12 mouse cellular contexts compared by ENCODE assay signal in genomic region chr7:34799404-34799771, GRCm38 (mm10). TPM values are rescaled to one million over a fixed set of nuclear protein-coding genes. Genes with fewer than 3 reads are reported as not detected.
DNase-seq lines count a peak whose midpoint lies in the region; ATAC-seq and TF ChIP-seq lines count a peak whose summit lies in the region.
"Had no signal": no experiment of that assay in that cellular context is flagged by ENCODE, and none has a peak within 500 bp of the region (broad histone marks: within the 10 kb centered on the region; RNA-seq: fewer than 3 reads in every experiment).

No protein-coding gene starts in this region.

- H3K27ac ChIP-seq in forebrain, embryonic 10.5 days = peak overlapping the region; percentile 54
- H3K27ac ChIP-seq in forebrain, postnatal 0 days (ENCODE audit: low read depth, low read length) = no peak overlapping the region
- peak overlapping the region; percentile 54; the same call in 1 of the 2 replicates for H3K27ac ChIP-seq in ES-Bruce4 (ENCODE audit: insufficient read depth, low read length)
- H3K27ac ChIP-seq in forebrain, embryonic 12.5 days = peak overlapping the region; percentile 71
- no peak overlapping the region for H3K27ac ChIP-seq in limb, embryonic 13.5 days

- WGBS in forebrain, embryonic 10.5 days = 24% methylated on average over 3 of the region's 3 CpGs
- WGBS in forebrain, postnatal 0 days = 19% methylated on average over 3 of the region's 3 CpGs
- WGBS in forebrain, embryonic 12.5 days = 20% methylated on average over 3 of the region's 3 CpGs
- 9% methylated on average over 3 of the region's 3 CpGs for WGBS in limb, embryonic 13.5 days

- H3K27me3 ChIP-seq in forebrain, embryonic 10.5 days (ENCODE audit: poor library complexity, severe bottlenecking) = peaks cover 33% of the 10 kb centered on the region
- no peaks in the 10 kb centered on the region for H3K27me3 ChIP-seq in forebrain, postnatal 0 days (ENCODE audit: insufficient read depth, low read length)
- H3K27me3 ChIP-seq in ES-Bruce4 (ENCODE audit: control insufficient read depth, insufficient read depth, low read length, poor library complexity, severe bottlenecking) = no peaks in the 10 kb centered on the region
- H3K27me3 ChIP-seq in forebrain, embryonic 12.5 days = 0 out of 2 replicates have a peak, but pooled peaks cover 8% of the 10 kb centered on the region
- H3K27me3 ChIP-seq in limb, embryonic 13.5 days = peaks cover 20% of the 10 kb centered on the region

- peaks cover 38% of the 10 kb centered on the region for H3K4me1 ChIP-seq in forebrain, embryonic 10.5 days
- H3K4me1 ChIP-seq in forebrain, postnatal 0 days (ENCODE audit: insufficient read depth) = no peaks in the 10 kb centered on the region
- H3K4me1 ChIP-seq in ES-Bruce4 (ENCODE audit: control insufficient read depth, insufficient read depth, low read length) = peaks cover 10% of the 10 kb centered on the region
- peaks cover 40% of the 10 kb centered on the region for H3K4me1 ChIP-seq in forebrain, embryonic 12.5 days
- H3K4me1 ChIP-seq in limb, embryonic 13.5 days = peaks cover 25% of the 10 kb centered on the region

- TF ChIP-seq EP300 in ES-Bruce4 (IDR thresholded peaks at IDR 0.05; ENCODE audit: insufficient read depth, low read depth, low read length) = no peak

- H3K36me3 ChIP-seq in forebrain, embryonic 10.5 days (replicated peaks) = no peaks in the 10 kb centered on the region
- H3K36me3 ChIP-seq in forebrain, postnatal 0 days (ENCODE audit: insufficient read depth) = no peaks in the 10 kb centered on the region
- H3K36me3 ChIP-seq in ES-Bruce4 (ENCODE audit: control insufficient read depth, insufficient read depth, low read length, poor library complexity, severe bottlenecking) = no peaks in the 10 kb centered on the region
- H3K36me3 ChIP-seq in forebrain, embryonic 12.5 days (replicated peaks) = no peaks in the 10 kb centered on the region
- no peaks in the 10 kb centered on the region for H3K36me3 ChIP-seq in limb, embryonic 13.5 days
- H3K36me3 ChIP-seq: heart, embryonic 12.5 days had no signal

- no peak for TF ChIP-seq CTCF in forebrain, postnatal 0 days (IDR thresholded peaks at IDR 0.05; ENCODE audit: low read depth)
- no peak for TF ChIP-seq CTCF in ES-Bruce4 (IDR thresholded peaks at IDR 0.05; ENCODE audit: low read depth, low read length)

- no peak for DNase-seq in forebrain, embryonic 10.5 days (ENCODE audit: extremely low spot score, low spot score)
- DNase-seq in forebrain, postnatal 0 days = no peak
- no peak for DNase-seq in adrenal gland, postnatal 25 days
- DNase-seq in right cerebral cortex, adult 2 months (ENCODE audit: low spot score in 2 of 2) = no peak
- DNase-seq in adrenal gland, postnatal 36 days = no peak
- DNase-seq: cerebellum, adult 11-12 months; gastrocnemius, postnatal 25 days; lung, adult 18-20 months had no signal

- no peak for ATAC-seq in forebrain, postnatal 0 days
- ATAC-seq in forebrain, embryonic 12.5 days (ENCODE audit: low FRiP score) = no peak
- no peak for ATAC-seq in limb, embryonic 13.5 days (ENCODE audit: low FRiP score, low read depth)

- TF ChIP-seq POLR2A in ES-Bruce4 (IDR thresholded peaks at IDR 0.05; ENCODE audit: insufficient read depth, low read length) = no peak

- H3K9ac ChIP-seq in forebrain, postnatal 0 days = no peak overlapping the region
- H3K9ac ChIP-seq in ES-Bruce4 (ENCODE audit: low read depth, poor library complexity, severe bottlenecking) = 0 out of 2 replicates have a peak overlapping the region, but pooled peaks have one; percentile 36
- H3K9ac ChIP-seq in forebrain, embryonic 12.5 days = no peak overlapping the region
- H3K9ac ChIP-seq in limb, embryonic 13.5 days = no peak overlapping the region
- H3K9ac ChIP-seq: heart, embryonic 12.5 days had no signal

- no peak overlapping the region; the same call in 1 of the 2 replicates for H3K4me3 ChIP-seq in forebrain, embryonic 10.5 days
- no peak overlapping the region for H3K4me3 ChIP-seq in forebrain, postnatal 0 days (ENCODE audit: low read depth, low read length)
- no peak overlapping the region for H3K4me3 ChIP-seq in ES-Bruce4 (ENCODE audit: low read depth, low read length)
- no peak overlapping the region for H3K4me3 ChIP-seq in forebrain, embryonic 12.5 days (replicated peaks)
- H3K4me3 ChIP-seq in limb, embryonic 13.5 days = no peak overlapping the region
- H3K4me3 ChIP-seq: heart, embryonic 12.5 days had no signal

- H3K9me3 ChIP-seq in forebrain, embryonic 10.5 days = no peaks in the 10 kb centered on the region
- H3K9me3 ChIP-seq in forebrain, postnatal 0 days (ENCODE audit: low read length) = no peaks in the 10 kb centered on the region
- no peaks in the 10 kb centered on the region for H3K9me3 ChIP-seq in ES-Bruce4 (replicated peaks; ENCODE audit: control insufficient read depth, insufficient read depth, low read length, poor library complexity, severe bottlenecking)
- H3K9me3 ChIP-seq in forebrain, embryonic 12.5 days = no peaks in the 10 kb centered on the region
- no peaks in the 10 kb centered on the region for H3K9me3 ChIP-seq in limb, embryonic 13.5 days
- H3K9me3 ChIP-seq: heart, embryonic 12.5 days had no signal

- no peak overlapping the region for H3K4me2 ChIP-seq in forebrain, postnatal 0 days (ENCODE audit: low read depth)
- peak overlapping the region; percentile 34 for H3K4me2 ChIP-seq in forebrain, embryonic 12.5 days
- H3K4me2 ChIP-seq in limb, embryonic 13.5 days (replicated peaks) = 0 out of 2 replicates have a peak overlapping the region, but pooled peaks have one; percentile 49

RNA-seq across cellular contexts. Expression of gene Chst8, which starts 13.1 kb away (rescaled TPM):
- polyA plus RNA-seq in forebrain, embryonic 10.5 days (2016; fragmentation: Nextera tagmentation; extraction: Ambion mirVana) = 4.3 and 5.7 TPM in 2 replicates
- 17.6 and 22.2 TPM in 2 replicates for total RNA-seq in forebrain, postnatal 0 days (2014; rRNA removed)
- polyA plus RNA-seq in forebrain, postnatal 0 days (2015; fragmentation: Nextera tagmentation; extraction: Ambion mirVana) = 10.8 and 14.2 TPM in 2 replicates
- polyA plus RNA-seq in ES-Bruce4 (2011; ENCODE audit: insufficient read depth, insufficient read length, low read depth, missing spikeins) = 4.8 and 5.4 TPM in 2 replicates
- polyA plus RNA-seq in forebrain, embryonic 12.5 days (2016; fragmentation: Nextera tagmentation; extraction: Ambion mirVana) = 13.5 and 15.9 TPM in 2 replicates
- polyA plus RNA-seq in limb, embryonic 13.5 days (2015; fragmentation: Nextera tagmentation; extraction: Ambion mirVana) = 2.2 TPM in 2 replicates
- 4.6 and 6.7 TPM in 2 replicates for total RNA-seq in adrenal gland, postnatal 25 days (2021)
- total RNA-seq in adrenal gland, postnatal 36 days (2021) = 10 to 100 TPM in 1 of 2 experiments, 1 to 10 TPM in 1; 8.6 to 12.4 TPM

Comparison
In these comparisons a context has a peak if more than half of its experiments do, and no peak if none do; other contexts are left out.
1. H3K27ac ChIP-seq: peak in forebrain, embryonic 10.5 days (single experiment), ES-Bruce4 (single experiment) and forebrain, embryonic 12.5 days (single experiment); none in forebrain, postnatal 0 days (single experiment) and limb, embryonic 13.5 days (single experiment).